Mouse (Mus musculus) stomach, adult 2 months (tissue): ENCODE results near the gene Slco6c1. TPM values are rescaled to one million over a fixed set of nuclear protein-coding genes. Genes with fewer than 3 reads are reported as not detected.

Experiments
- polyA plus RNA-seq: library from polyadenylated mRNA; depleted of rRNA; stranded (reverse); fragments of >200 nt; gene quantifications from 2 replicates; pipeline ENCODE4 v1.2.3, GENCODE M21; 2012; rRNA removed

Gene Slco6c1
- not detected in 2 replicates for polyA plus RNA-seq

DNA sequence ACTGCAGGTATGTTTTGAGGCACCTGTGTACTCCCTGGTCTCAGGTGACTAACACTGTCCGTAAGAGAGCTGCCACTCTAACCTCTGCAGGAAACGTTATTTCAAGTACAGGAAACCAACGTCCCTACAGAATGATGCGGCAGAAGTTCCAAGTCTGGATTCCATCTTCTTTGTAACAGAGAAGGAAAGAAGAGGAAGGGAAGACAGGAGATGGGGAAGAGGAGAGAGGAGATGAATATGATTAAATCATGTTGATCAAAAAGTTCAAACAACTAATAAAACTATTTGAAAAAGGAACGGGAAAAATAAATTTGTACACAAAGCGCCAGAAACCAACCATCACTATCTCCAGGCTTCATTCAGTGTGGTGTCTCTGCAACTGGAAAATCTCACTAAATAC is at the start of gene Slco6c1:
Gene Slco6c1, minus strand, starts transcription at position 101 of the 400 bp plus-strand sequence.

